Mouse (Mus musculus) liver, embryonic 14.5 days (tissue): Measurements from ENCODE around the gene Jarid2. TPM values are rescaled to one million over a fixed set of nuclear protein-coding genes. Genes with fewer than 3 reads are reported as not detected.

Experiments
- ATAC-seq: fragments of 200-750 bp; cut with Nextera tagmentation; 2 replicates; pipeline ENCODE4 v1.8.0; 2017; ENCODE audit warnings: moderate number of reproducible peaks, mild to moderate bottlenecking, moderate library complexity; ENCODE audit not compliant: insufficient read depth
- DNase-seq, 3 experiments: peaks; one replicate each; pipeline ENCODE4 v3.0.0-alpha.2; 2012 to 2013; ENCODE audit warnings: low read depth in 3 of 3, low spot score in 3 of 3
- H3K27ac ChIP-seq: fragments of 300-500 bp; sonication (generic); 2 replicates; pipeline ENCODE4 v1.5.1; 2014; ENCODE audit warnings: moderate library complexity, mild to moderate bottlenecking, control low read depth, inconsistent platforms
- H3K27me3 ChIP-seq: fragments of 300-500 bp; sonication (generic); 2 replicates; pipeline ENCODE4 v1.6.1; 2014; ENCODE audit warnings: mild to moderate bottlenecking, low read length, moderate library complexity; ENCODE audit not compliant: control insufficient read depth, insufficient read depth
- H3K36me3 ChIP-seq: fragments of 300-500 bp; sonication (generic); replicated peaks from 2 replicates; pipeline ENCODE4 v1.6.1; 2014; ENCODE audit warnings: low read depth; ENCODE audit not compliant: control insufficient read depth, insufficient read depth
- H3K4me1 ChIP-seq, 2 experiments: fragments of 200-500 bp in 1 of 2; fragments of 300-500 bp in 1 of 2; sonication (generic) in 1 of 2; replicated peaks; 2 replicates each; pipeline ENCODE4 v1.6.1; 2012 to 2014; ENCODE audit warnings: antibody characterized with exemption in 1 of 2, inconsistent platforms in 1 of 2, low read length in 1 of 2; ENCODE audit not compliant: control insufficient read depth in 2 of 2, insufficient read depth in 2 of 2
- H3K4me2 ChIP-seq: fragments of 300-500 bp; sonication (generic); 2 replicates; pipeline ENCODE4 v1.6.1; 2014; ENCODE audit warnings: low read depth, mild to moderate bottlenecking, control low read depth, moderate library complexity
- H3K4me3 ChIP-seq, 2 experiments: fragments of 200-500 bp in 1 of 2; fragments of 300-500 bp in 1 of 2; sonication (generic) in 1 of 2; 2 replicates each; pipeline ENCODE4 v1.5.1; 2012 to 2014; ENCODE audit warnings: low read depth in 2 of 2, low read length in 2 of 2, mild to moderate bottlenecking in 2 of 2, control low read depth in 1 of 2, inconsistent platforms in 1 of 2, moderate library complexity in 1 of 2; ENCODE audit not compliant: insufficient read depth in 1 of 2
- H3K9ac ChIP-seq: fragments of 300-500 bp; sonication (generic); replicated peaks from 2 replicates; pipeline ENCODE4 v1.6.1; 2014; ENCODE audit warnings: mild to moderate bottlenecking, control low read depth, moderate library complexity
- H3K9me3 ChIP-seq: fragments of 300-500 bp; sonication (generic); 2 replicates; pipeline ENCODE4 v1.6.1; 2016; ENCODE audit warnings: low read length, mixed read lengths; ENCODE audit not compliant: control insufficient read depth
- CTCF ChIP-seq: IDR thresholded peaks from 2 replicates; pipeline ENCODE4 v1.5.1; 2016; ENCODE audit warnings: antibody characterized with exemption, low read depth, control low read depth
- EP300 ChIP-seq: IDR thresholded peaks from 2 replicates; pipeline ENCODE4 v1.6.1; 2016; ENCODE audit warnings: antibody characterized with exemption, low read depth
- WGBS: fragments of 180-500 bp; shearing (Covaris S2); extraction: QIAGEN DNeasy Blood & Tissue Kit; methylation state at CpG from one replicate; pipeline ENCODE4 v1.1.7; 2014; ENCODE audit not compliant: insufficient replicate concordance; 5-methylcytosine and 5-hydroxymethylcytosine counted together
- polyA plus RNA-seq, 2 experiments: library from polyadenylated mRNA; depleted of rRNA in 1 of 2; stranded (reverse) in 1 of 2; unstranded in 1 of 2; fragments of >200 nt; fragmentation: Nextera tagmentation in 1 of 2; extraction: Ambion mirVana in 1 of 2; gene quantifications; 2 replicates each; pipeline versions ENCODE4 v1.2.1 to v1.2.3; 2012 to 2014

The Jarid2 gene
- polyA plus RNA-seq, 2 experiments, result 4.9 to 5.9 TPM

DNA sequence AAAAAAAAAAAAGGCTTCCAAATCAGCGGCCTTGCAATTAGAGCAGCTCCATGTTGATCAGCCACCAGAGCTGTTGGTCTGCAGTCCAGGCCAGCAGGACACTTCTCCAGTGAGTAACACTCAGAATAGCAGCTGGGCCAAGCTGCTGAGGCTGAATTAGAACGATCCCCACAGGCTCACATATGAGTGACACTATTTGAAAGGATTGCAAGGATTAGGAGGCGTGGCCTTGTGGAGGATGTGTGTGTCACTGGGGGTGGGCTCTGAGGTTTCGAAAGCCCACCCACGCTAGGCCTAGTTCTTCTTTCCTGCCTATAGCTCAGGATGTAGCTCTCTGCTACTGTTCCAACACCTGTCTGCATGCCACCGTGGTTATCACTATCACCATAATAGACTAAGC lies 226.5 kb downstream of the Jarid2 start:
- no peak overlapping the region for H3K4me3 ChIP-seq
- no peaks in the 10 kb centered on the region for H3K36me3 ChIP-seq
- H3K27ac ChIP-seq, result no peak overlapping the region
- no peak for TF ChIP-seq CTCF
- H3K4me2 ChIP-seq, result no peak overlapping the region
- H3K9ac ChIP-seq, result no peak overlapping the region
- peaks cover 0 to 8% of the 10 kb centered on the region in 2 experiments; a peak in 3 of 4 replicates for H3K4me1 ChIP-seq
- no peaks in the 10 kb centered on the region for H3K27me3 ChIP-seq
- no peaks in the 10 kb centered on the region for H3K9me3 ChIP-seq
- no peak for ATAC-seq
- WGBS, result 78% methylated on average over 6 of the region's 6 CpGs
- DNase-seq, result no peak

DNA sequence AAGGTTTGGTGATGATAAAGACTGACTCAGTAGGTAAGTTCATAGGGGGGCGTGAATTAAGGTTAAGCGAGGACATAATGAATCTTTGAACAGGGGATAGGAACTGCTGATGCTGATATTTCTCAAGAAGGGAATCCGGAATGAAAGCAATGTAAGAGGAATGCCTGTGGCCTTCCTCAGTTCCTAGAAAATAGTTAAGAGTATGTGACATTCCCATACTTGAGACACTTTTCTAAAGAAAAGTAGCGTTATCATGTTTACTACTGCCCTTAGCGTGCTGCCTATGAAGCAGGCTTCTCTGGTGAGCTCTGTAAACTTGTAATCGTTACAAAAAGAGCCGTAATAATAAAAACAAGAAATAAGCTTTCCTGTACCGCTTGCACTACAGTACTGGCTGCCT lies 227.8 kb downstream of the Jarid2 start:
- no peak for DNase-seq
- Histone ChIP-seq H3K4me1 (peaks cover 0 to 4% of the 10 kb centered on the region in 2 experiments; a peak in 3 of 4 replicates), H3K27me3 (no peaks in the 10 kb centered on the region), H3K36me3 (no peaks in the 10 kb centered on the region), H3K4me2 (no peak overlapping the region), H3K4me3 (no peak overlapping the region), H3K9me3 (no peaks in the 10 kb centered on the region), H3K9ac (no peak overlapping the region), H3K27ac (no peak overlapping the region)
- ATAC-seq, result no peak
- WGBS, result 83% methylated on average over 8 of the region's 8 CpGs
- no peak for TF ChIP-seq EP300
- TF ChIP-seq CTCF, result no peak

DNA sequence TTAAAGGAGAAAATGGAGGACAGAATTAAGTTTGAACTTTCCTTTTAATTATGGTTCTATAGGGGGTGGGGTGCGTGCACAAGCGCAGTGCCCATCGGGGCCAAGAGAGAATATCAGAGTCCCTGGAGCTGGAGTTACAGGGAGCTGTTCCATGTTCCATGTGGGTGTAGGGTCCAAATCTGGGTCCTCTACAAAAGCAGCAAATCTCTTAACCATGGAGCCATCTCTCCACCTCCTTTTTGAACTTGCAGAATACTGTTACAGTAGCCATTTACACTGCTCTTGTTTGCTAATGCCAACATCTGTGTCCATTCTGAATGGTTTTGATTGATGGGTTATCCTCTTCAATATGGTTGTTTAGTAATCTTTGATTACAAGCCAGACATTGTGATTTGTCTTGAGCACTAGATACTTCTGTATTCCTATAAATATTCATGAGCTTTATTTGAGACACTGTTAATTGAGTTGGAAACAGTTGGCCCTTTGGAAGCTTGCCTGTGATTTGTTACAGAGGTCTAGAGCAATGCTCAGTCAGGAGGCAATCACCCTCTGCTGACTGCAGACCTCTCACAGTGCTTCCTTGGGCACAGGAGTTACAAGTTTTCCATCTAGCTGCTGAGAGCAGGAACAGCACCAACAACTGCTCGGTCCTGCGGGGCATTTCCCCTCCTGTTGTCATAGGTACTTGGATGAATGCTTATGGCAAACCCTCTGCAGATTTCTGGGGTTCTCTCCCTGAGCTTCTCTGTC lies 231.4 kb downstream of the Jarid2 start:
- Histone ChIP-seq H3K27me3 (no peaks in the 10 kb centered on the region), H3K36me3 (no peaks in the 10 kb centered on the region), H3K4me1 (no peaks in the 10 kb centered on the region), H3K9ac (no peak overlapping the region), H3K4me2 (no peak overlapping the region), H3K9me3 (no peaks in the 10 kb centered on the region), H3K27ac (no peak overlapping the region), H3K4me3 (no peak overlapping the region)
- no peak for DNase-seq
- no peak for ATAC-seq
- TF ChIP-seq CTCF (no peak), EP300 (no peak)
- WGBS, result 66% methylated on average over 5 of the region's 5 CpGs
